Mouse (Mus musculus) limb, embryonic 12.5 days (tissue): ENCODE measurements around the gene Atad3a. TPM values are rescaled to one million over a fixed set of nuclear protein-coding genes. Genes with fewer than 3 reads are reported as not detected.

ENCODE experiments used
- ATAC-seq: fragments of 200-750 bp; cut with Nextera tagmentation; 2 replicates; pipeline ENCODE4 v1.8.0; 2017; ENCODE audit warnings: low read depth, moderate TSS enrichment; ENCODE audit not compliant: insufficient number of reproducible peaks, insufficient read depth, low FRiP score, low TSS enrichment
- H3K27ac ChIP-seq: fragments of 300-500 bp; sonication (generic); 2 replicates; pipeline ENCODE4 v1.5.1; 2016; ENCODE audit warnings: mild to moderate bottlenecking, moderate library complexity
- H3K27me3 ChIP-seq: fragments of 300-500 bp; sonication (generic); 2 replicates; pipeline ENCODE4 v1.6.1; 2016; ENCODE audit warnings: mild to moderate bottlenecking, moderate library complexity
- H3K36me3 ChIP-seq: fragments of 300-500 bp; sonication (generic); 2 replicates; pipeline ENCODE4 v1.6.1; 2016; ENCODE audit warnings: mild to moderate bottlenecking, moderate library complexity
- H3K4me1 ChIP-seq: fragments of 300-500 bp; sonication (generic); replicated peaks from 2 replicates; pipeline ENCODE4 v1.6.1; 2016
- H3K4me2 ChIP-seq: fragments of 300-500 bp; sonication (generic); 2 replicates; pipeline ENCODE4 v1.6.1; 2016; ENCODE audit warnings: mild to moderate bottlenecking, moderate library complexity
- H3K4me3 ChIP-seq: fragments of 300-500 bp; sonication (generic); replicated peaks from 2 replicates; pipeline ENCODE4 v1.5.1; 2016; ENCODE audit warnings: mild to moderate bottlenecking
- H3K9ac ChIP-seq: fragments of 300-500 bp; sonication (generic); replicated peaks from 2 replicates; pipeline ENCODE4 v1.6.1; 2016; ENCODE audit warnings: mild to moderate bottlenecking, moderate library complexity
- H3K9me3 ChIP-seq: fragments of 300-500 bp; sonication (generic); 2 replicates; pipeline ENCODE4 v1.6.1; 2016; ENCODE audit warnings: mild to moderate bottlenecking, moderate library complexity
- WGBS: fragments of 180-500 bp; shearing (Covaris S2); methylation state at CpG from one replicate; pipeline ENCODE4 v1.1.7; 2016; 5-methylcytosine and 5-hydroxymethylcytosine counted together
- polyA plus RNA-seq: library from polyadenylated mRNA; unstranded; fragments of >200 nt; fragmentation: Nextera tagmentation; extraction: Ambion mirVana; gene quantifications from 2 replicates; pipeline ENCODE4 v1.2.1, GENCODE M21; 2016

Atad3a gene
- polyA plus RNA-seq, 1 experiment from 2014 or later = 108 TPM

- Histone ChIP-seq H3K4me1 (peaks cover 21% of the 10 kb centered on the region), H3K27me3 (no peaks in the 10 kb centered on the region), H3K4me3 (no peak overlapping the region), H3K9ac (no peak overlapping the region), H3K36me3 (peaks cover 69% of the 10 kb centered on the region), H3K4me2 (no peak overlapping the region), H3K27ac (peak overlapping the region; percentile 7; the same call in 1 of the 2 replicates), H3K9me3 (no peaks in the 10 kb centered on the region)
- ATAC-seq = no peak
- 67% methylated on average over 8 of the region's 8 CpGs for WGBS
These were observed 22.6 kb downstream of the Atad3a start for GRCm38 (mm10) chr4:155738262-155738661.

GRCm38 (mm10) chr4:155736421-155736820 is 24.5 kb downstream of the Atad3a start:
- no peak overlapping the region for H3K9ac ChIP-seq
- H3K4me2 ChIP-seq = no peak overlapping the region; the same call in 1 of the 2 replicates
- H3K36me3 ChIP-seq = peaks cover 69% of the 10 kb centered on the region
- H3K4me3 ChIP-seq = peak overlapping the region; percentile 85; the same call in 1 of the 2 replicates
- peaks cover 22% of the 10 kb centered on the region for H3K4me1 ChIP-seq
- no peak overlapping the region for H3K27ac ChIP-seq
- H3K9me3 ChIP-seq = no peaks in the 10 kb centered on the region
- no peak for ATAC-seq
- no peaks in the 10 kb centered on the region for H3K27me3 ChIP-seq
- 93% methylated on average over 5 of the region's 5 CpGs for WGBS

GRCm38 (mm10) chr4:155735788-155736187 is 25.1 kb downstream of the Atad3a start:
- Histone ChIP-seq H3K9ac (peak overlapping the region; percentile 77), H3K4me2 (peak overlapping the region; percentile 93), H3K36me3 (peaks cover 69% of the 10 kb centered on the region), H3K9me3 (no peaks in the 10 kb centered on the region), H3K27ac (peak overlapping the region; percentile 89), H3K4me1 (peaks cover 22% of the 10 kb centered on the region), H3K27me3 (no peaks in the 10 kb centered on the region), H3K4me3 (peak overlapping the region; percentile 85)
- ATAC-seq = no peak
- 69% methylated on average over 5 of the region's 5 CpGs for WGBS

- H3K27ac ChIP-seq = peak overlapping the region; percentile 89
- ATAC-seq = peak; percentile 34
- peak overlapping the region; percentile 85 for H3K4me3 ChIP-seq
- H3K4me1 ChIP-seq = peaks cover 22% of the 10 kb centered on the region
- H3K9ac ChIP-seq = peak overlapping the region; percentile 77
- no peaks in the 10 kb centered on the region for H3K27me3 ChIP-seq
- no peaks in the 10 kb centered on the region for H3K9me3 ChIP-seq
- WGBS = under 1% methylated on average over 55 of the region's 79 CpGs
- peaks cover 67% of the 10 kb centered on the region for H3K36me3 ChIP-seq
- peak overlapping the region; percentile 93 for H3K4me2 ChIP-seq
These were observed 25.8 kb downstream of the Atad3a start for GRCm38 (mm10) chr4:155734951-155735702.

- Histone ChIP-seq H3K9ac (peak within 1 kb of the TSS; percentile 77), H3K27me3 (no peaks in the 10 kb centered on the region), H3K4me1 (peaks cover 22% of the 10 kb centered on the region), H3K36me3 (peaks cover 67% of the 10 kb centered on the region), H3K9me3 (no peaks in the 10 kb centered on the region), H3K4me2 (peak within 1 kb of the TSS; percentile 93), H3K4me3 (peak within 1 kb of the TSS; percentile 85), H3K27ac (peak within 1 kb of the TSS; percentile 89)
- ATAC-seq = peak; percentile 85
- under 1% methylated on average over 27 of the region's 35 CpGs for WGBS
These were observed 26.4 kb downstream of the Atad3a start, which contains the start of gene Tmem240 for GRCm38 (mm10) chr4:155734350-155734941. Gene Tmem240 (plus strand): TSS chr4:155734800.

- Histone ChIP-seq H3K4me1 (peaks cover 22% of the 10 kb centered on the region), H3K9me3 (no peaks in the 10 kb centered on the region), H3K4me2 (no peak overlapping the region), H3K27ac (0 out of 2 replicates have a peak overlapping the region, but pooled peaks have one; percentile 17), H3K9ac (no peak overlapping the region), H3K27me3 (no peaks in the 10 kb centered on the region), H3K4me3 (no peak overlapping the region), H3K36me3 (peaks cover 66% of the 10 kb centered on the region)
- 91% methylated on average over 10 of the region's 10 CpGs for WGBS
- no peak for ATAC-seq
These were observed 27.6 kb downstream of the Atad3a start for GRCm38 (mm10) chr4:155733267-155733666.

- Histone ChIP-seq H3K4me1 (no peaks in the 10 kb centered on the region), H3K36me3 (peaks cover 49% of the 10 kb centered on the region), H3K27me3 (no peaks in the 10 kb centered on the region), H3K4me2 (no peak overlapping the region), H3K9ac (no peak overlapping the region), H3K4me3 (no peak overlapping the region), H3K27ac (no peak overlapping the region), H3K9me3 (no peaks in the 10 kb centered on the region)
- no peak for ATAC-seq
- 85% methylated on average over 2 of the region's 2 CpGs for WGBS
These were observed 32.9 kb downstream of the Atad3a start for GRCm38 (mm10) chr4:155727993-155728392.

- Histone ChIP-seq H3K36me3 (peaks cover 31% of the 10 kb centered on the region), H3K4me3 (no peak overlapping the region), H3K27me3 (no peaks in the 10 kb centered on the region), H3K9me3 (no peaks in the 10 kb centered on the region), H3K4me2 (no peak overlapping the region), H3K27ac (no peak overlapping the region), H3K9ac (no peak overlapping the region), H3K4me1 (no peaks in the 10 kb centered on the region)
- 78% methylated on average over 4 of the region's 4 CpGs for WGBS
- ATAC-seq = no peak
These were observed 39.2 kb downstream of the Atad3a start for GRCm38 (mm10) chr4:155721668-155722083.

- H3K27ac ChIP-seq = peak overlapping the region; percentile 57
These were observed 50.2 kb downstream of the Atad3a start for GRCm38 (mm10) chr4:155710521-155711252.

GRCm38 (mm10) chr4:155708988-155709387 is 51.9 kb downstream of the Atad3a start:
- peaks cover 18% of the 10 kb centered on the region for H3K4me1 ChIP-seq
- no peak overlapping the region for H3K4me2 ChIP-seq
- H3K36me3 ChIP-seq = peaks cover 4% of the 10 kb centered on the region; the same call in 1 of the 2 replicates
- H3K27me3 ChIP-seq = no peaks in the 10 kb centered on the region
- H3K4me3 ChIP-seq = no peak overlapping the region
- no peaks in the 10 kb centered on the region for H3K9me3 ChIP-seq
- no peak overlapping the region for H3K27ac ChIP-seq
- ATAC-seq = no peak
- no peak overlapping the region for H3K9ac ChIP-seq

More at GRCm38 (mm10) chr4:155710521-155711252, 50.2 kb downstream of the Atad3a start:
- WGBS = 48% methylated on average over 6 of the region's 6 CpGs
- peaks cover 15% of the 10 kb centered on the region for H3K4me1 ChIP-seq
- H3K9me3 ChIP-seq = no peaks in the 10 kb centered on the region
- H3K36me3 ChIP-seq = peaks cover 21% of the 10 kb centered on the region
- H3K4me3 ChIP-seq = no peak overlapping the region
- H3K4me2 ChIP-seq = no peak overlapping the region
- ATAC-seq = no peak
- no peak overlapping the region for H3K9ac ChIP-seq
- H3K27me3 ChIP-seq = no peaks in the 10 kb centered on the region

- Histone ChIP-seq H3K36me3 (peaks cover 3% of the 10 kb centered on the region; the same call in 1 of the 2 replicates), H3K27me3 (no peaks in the 10 kb centered on the region), H3K9ac (no peak overlapping the region), H3K9me3 (no peaks in the 10 kb centered on the region), H3K4me1 (peaks cover 18% of the 10 kb centered on the region), H3K4me3 (no peak overlapping the region), H3K4me2 (no peak overlapping the region), H3K27ac (no peak overlapping the region)
- no peak for ATAC-seq
- 78% methylated on average over 2 of the region's 2 CpGs for WGBS
These were observed 52.3 kb downstream of the Atad3a start for GRCm38 (mm10) chr4:155708582-155708981.
